Mouse (Mus musculus) hindbrain, embryonic 13.5 days (tissue): ENCODE data around the gene Ubxn1. TPM values are rescaled to one million over a fixed set of nuclear protein-coding genes. Genes with fewer than 3 reads are reported as not detected.

Source experiments
- ATAC-seq: fragments of 200-750 bp; cut with Nextera tagmentation; 2 replicates; pipeline ENCODE4 v1.8.0; 2017; ENCODE audit warnings: moderate TSS enrichment; ENCODE audit not compliant: low FRiP score
- H3K27ac ChIP-seq: fragments of 300-500 bp; sonication (generic); 2 replicates; pipeline ENCODE4 v1.5.1; 2015; ENCODE audit warnings: inconsistent platforms, mild to moderate bottlenecking, moderate library complexity
- H3K27me3 ChIP-seq: fragments of 300-500 bp; sonication (generic); 2 replicates; pipeline ENCODE4 v1.6.1; 2015; ENCODE audit warnings: mild to moderate bottlenecking, inconsistent platforms
- H3K36me3 ChIP-seq: fragments of 300-500 bp; sonication (generic); 2 replicates; pipeline ENCODE4 v1.6.1; 2015; ENCODE audit warnings: mild to moderate bottlenecking, inconsistent platforms
- H3K4me1 ChIP-seq: fragments of 300-500 bp; sonication (generic); replicated peaks from 2 replicates; pipeline ENCODE4 v1.6.1; 2015; ENCODE audit warnings: inconsistent platforms
- H3K4me2 ChIP-seq: fragments of 300-500 bp; sonication (generic); 2 replicates; pipeline ENCODE4 v1.6.1; 2015; ENCODE audit warnings: inconsistent platforms, mild to moderate bottlenecking, moderate library complexity
- H3K4me3 ChIP-seq: fragments of 300-500 bp; sonication (generic); 2 replicates; pipeline ENCODE4 v1.5.1; 2015; ENCODE audit warnings: mild to moderate bottlenecking, inconsistent platforms
- H3K9ac ChIP-seq: fragments of 300-500 bp; sonication (generic); 2 replicates; pipeline ENCODE4 v1.6.1; 2015; ENCODE audit warnings: mild to moderate bottlenecking, inconsistent platforms
- H3K9me3 ChIP-seq: fragments of 300-500 bp; sonication (generic); 2 replicates; pipeline ENCODE4 v1.6.1; 2016; ENCODE audit warnings: inconsistent platforms
- WGBS: fragments of 180-500 bp; shearing (Covaris S2); methylation state at CpG from one replicate; pipeline ENCODE4 v1.1.7; 2015; 5-methylcytosine and 5-hydroxymethylcytosine counted together
- polyA plus RNA-seq: library from polyadenylated mRNA; unstranded; fragments of >200 nt; fragmentation: Nextera tagmentation; extraction: Ambion mirVana; gene quantifications from 2 replicates; pipeline ENCODE4 v1.2.1, GENCODE M21; 2015

Gene Ubxn1
- polyA plus RNA-seq, 1 experiment from 2014 or later: 162 TPM

DNA sequence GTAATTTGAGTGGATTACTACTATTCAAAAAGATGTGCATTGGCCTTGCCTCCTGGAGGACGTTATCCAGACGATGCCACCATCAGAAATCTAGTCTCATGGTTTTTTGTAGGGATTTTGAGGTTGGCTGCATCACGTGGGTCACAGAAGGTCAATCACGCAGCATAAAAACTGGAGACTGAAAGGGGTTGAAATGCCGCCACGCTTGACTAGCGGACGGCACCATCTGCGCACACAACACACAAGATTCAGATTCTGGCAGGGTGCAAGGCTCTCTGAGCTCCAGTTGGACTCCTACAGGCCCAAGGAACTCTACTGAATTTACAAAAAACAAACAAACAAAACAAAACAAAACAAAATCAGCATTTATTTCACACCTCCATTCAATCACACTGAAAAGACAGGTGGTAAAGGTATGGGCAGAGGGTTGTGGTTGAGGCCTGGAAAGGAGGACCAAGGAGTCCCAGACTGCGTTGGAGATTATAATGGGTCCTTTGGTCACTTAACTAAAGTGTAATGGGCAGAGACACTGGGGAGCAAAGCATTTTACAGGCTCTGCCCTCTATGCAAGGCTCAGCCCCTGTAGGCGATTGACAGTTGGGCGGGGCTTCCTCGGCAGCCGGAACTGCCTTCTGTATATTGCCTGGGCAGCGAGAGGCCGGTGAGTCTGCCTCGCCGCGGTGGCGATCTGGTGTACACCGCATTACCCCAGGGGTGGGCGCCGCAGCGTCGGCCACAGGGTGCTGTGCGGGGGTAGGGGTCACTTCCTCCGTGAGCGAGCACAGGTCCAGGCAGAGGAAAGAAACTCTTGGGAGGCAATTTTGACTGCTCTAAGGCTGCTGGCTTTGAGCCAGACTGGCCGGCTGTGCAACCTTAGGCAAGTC lies 31.1 kb upstream of the Ubxn1 start:
- Histone ChIP-seq H3K4me3 (peak overlapping the region; percentile 74), H3K9ac (peak overlapping the region; percentile 94), H3K27me3 (no peaks in the 10 kb centered on the region), H3K4me2 (peak overlapping the region; percentile 81), H3K36me3 (peaks cover 30% of the 10 kb centered on the region), H3K4me1 (peaks cover 45% of the 10 kb centered on the region), H3K27ac (peak overlapping the region; percentile 99), H3K9me3 (no peaks in the 10 kb centered on the region)
- ATAC-seq: peak; percentile 7; the same call in 1 of the 2 replicates
- 12% methylated on average over 29 of the region's 29 CpGs for WGBS

DNA sequence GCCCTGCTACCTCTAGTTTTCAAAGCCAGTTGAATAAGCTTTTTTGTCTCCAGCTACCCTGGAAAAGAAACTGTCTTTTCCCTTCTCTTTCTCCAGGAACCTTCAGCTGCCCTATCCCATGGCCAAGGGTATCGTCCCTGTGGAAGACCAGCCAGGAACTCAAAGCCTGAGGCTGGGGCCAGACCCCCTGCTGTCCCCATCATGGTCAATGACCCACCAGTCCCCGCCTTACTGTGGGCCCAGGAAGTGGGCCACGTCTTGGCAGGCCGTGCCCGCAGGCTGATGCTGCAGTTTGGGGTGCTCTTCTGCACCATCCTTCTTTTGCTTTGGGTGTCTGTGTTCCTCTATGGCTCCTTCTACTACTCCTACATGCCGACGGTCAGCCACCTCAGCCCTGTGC lies 30.3 kb upstream of the Ubxn1 start:
- Histone ChIP-seq H3K9ac (peak overlapping the region; percentile 94), H3K9me3 (no peaks in the 10 kb centered on the region), H3K4me2 (peak overlapping the region; percentile 81), H3K27ac (peak overlapping the region; percentile 99), H3K36me3 (peaks cover 31% of the 10 kb centered on the region), H3K27me3 (no peaks in the 10 kb centered on the region), H3K4me1 (peaks cover 45% of the 10 kb centered on the region), H3K4me3 (peak overlapping the region; percentile 74)
- 93% methylated on average over 7 of the region's 7 CpGs for WGBS
- no peak for ATAC-seq

DNA sequence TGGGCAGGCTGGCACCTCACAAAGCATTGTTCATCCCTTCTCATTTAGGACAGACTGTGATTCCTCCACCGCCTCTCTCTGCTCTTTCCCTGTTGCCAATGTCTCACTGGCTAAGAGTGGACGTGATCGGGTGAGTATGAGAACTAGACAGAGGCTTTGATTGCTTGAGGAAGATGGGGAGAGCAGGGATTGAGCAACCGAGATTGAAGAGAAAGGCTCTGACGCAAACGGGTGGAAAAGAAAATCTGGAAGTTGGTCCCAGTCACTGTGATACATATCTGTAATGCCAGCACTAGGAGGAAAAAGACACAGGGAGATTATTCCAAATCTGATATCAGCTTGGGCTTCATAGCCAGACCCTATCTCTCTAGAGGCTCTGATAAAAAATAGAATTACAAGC lies 28.3 kb upstream of the Ubxn1 start:
- no peak overlapping the region for H3K4me2 ChIP-seq
- peaks cover 34% of the 10 kb centered on the region for H3K4me1 ChIP-seq
- H3K4me3 ChIP-seq: no peak overlapping the region
- 89% methylated on average over 6 of the region's 6 CpGs for WGBS
- H3K9ac ChIP-seq: no peak overlapping the region
- H3K27me3 ChIP-seq: no peaks in the 10 kb centered on the region
- H3K27ac ChIP-seq: no peak overlapping the region
- no peaks in the 10 kb centered on the region for H3K9me3 ChIP-seq
- no peak for ATAC-seq
- peaks cover 47% of the 10 kb centered on the region for H3K36me3 ChIP-seq

DNA sequence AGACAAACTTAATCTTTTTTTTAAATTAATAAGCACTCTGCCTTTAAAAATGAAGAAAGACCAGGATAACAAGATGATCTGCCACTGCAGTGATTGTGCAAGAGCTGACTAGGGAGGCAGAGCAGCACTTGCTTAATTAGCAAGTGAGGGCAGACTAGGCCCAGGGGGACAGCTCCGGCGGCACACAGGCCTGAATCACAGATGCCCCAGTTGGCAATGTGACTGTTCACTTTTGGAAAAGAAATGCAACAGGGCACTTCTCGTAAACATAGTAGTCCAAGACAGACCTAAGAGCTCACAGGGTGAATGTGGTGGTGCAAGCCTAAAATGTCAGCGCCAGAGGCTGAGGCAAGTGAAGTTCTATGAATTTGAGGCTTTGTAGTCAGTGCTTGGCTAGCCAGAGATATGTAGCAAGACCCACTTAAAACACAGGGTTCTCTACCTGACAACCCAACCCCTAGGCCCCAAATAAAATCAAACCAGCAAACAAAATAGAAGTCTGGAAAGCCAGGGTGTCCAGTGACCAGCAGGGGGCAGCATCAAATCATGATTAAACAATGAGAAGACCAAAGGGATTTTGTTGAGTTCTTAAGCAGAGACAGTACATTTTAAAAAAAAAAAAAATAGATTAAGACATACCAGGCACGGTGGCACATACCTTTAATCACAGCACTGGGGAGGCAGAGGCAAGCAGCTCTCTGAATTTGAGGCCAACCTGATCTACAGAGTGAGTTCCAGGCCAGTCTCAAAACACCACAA lies 26.7 kb upstream of the Ubxn1 start:
- Histone ChIP-seq H3K4me3 (no peak overlapping the region), H3K27me3 (no peaks in the 10 kb centered on the region), H3K4me2 (no peak overlapping the region), H3K36me3 (peaks cover 61% of the 10 kb centered on the region), H3K9me3 (no peaks in the 10 kb centered on the region), H3K27ac (no peak overlapping the region), H3K4me1 (peaks cover 21% of the 10 kb centered on the region), H3K9ac (no peak overlapping the region)
- ATAC-seq: no peak
- WGBS: 59% methylated on average over 5 of the region's 5 CpGs

- no peak for ATAC-seq
- Histone ChIP-seq H3K27ac (no peak overlapping the region), H3K27me3 (no peaks in the 10 kb centered on the region), H3K9me3 (no peaks in the 10 kb centered on the region), H3K4me2 (no peak overlapping the region), H3K36me3 (peaks cover 49% of the 10 kb centered on the region), H3K9ac (no peak overlapping the region), H3K4me1 (peaks cover 5% of the 10 kb centered on the region; the same call in 1 of the 2 replicates), H3K4me3 (no peak overlapping the region)
- WGBS: 85% methylated on average over 5 of the region's 5 CpGs
These were observed 22.9 kb upstream of the Ubxn1 start for GRCm38 (mm10) chr19:8848356-8848755.

- H3K9ac ChIP-seq: peak within 1 kb of the TSS; percentile 43; the same call in 1 of the 2 replicates
- 0 out of 2 replicates have a peak within 1 kb of the TSS, but pooled peaks have one; percentile 23 for H3K27ac ChIP-seq
- WGBS: 35% methylated on average over 7 of the region's 7 CpGs
- no peaks in the 10 kb centered on the region for H3K9me3 ChIP-seq
- H3K4me2 ChIP-seq: no peak within 1 kb of the TSS
- H3K4me3 ChIP-seq: no peak within 1 kb of the TSS
- peaks cover 5% of the 10 kb centered on the region; the same call in 1 of the 2 replicates for H3K4me1 ChIP-seq
- peaks cover 40% of the 10 kb centered on the region for H3K36me3 ChIP-seq
- H3K27me3 ChIP-seq: no peaks in the 10 kb centered on the region
- ATAC-seq: no peak
These were observed 20.8 kb upstream of the Ubxn1 start, which contains the start of gene Lrrn4cl for GRCm38 (mm10) chr19:8850402-8850901. Gene Lrrn4cl, plus strand, starts transcription at chr19:8850768.

- whole genome bisulfite sequencing: 58% methylated on average over 7 of the region's 7 CpGs
- ATAC-seq: no peak
- Histone ChIP-seq H3K4me2 (no peak overlapping the region), H3K4me1 (peaks cover 5% of the 10 kb centered on the region; the same call in 1 of the 2 replicates), H3K4me3 (no peak overlapping the region), H3K27me3 (no peaks in the 10 kb centered on the region), H3K36me3 (peaks cover 28% of the 10 kb centered on the region), H3K27ac (no peak overlapping the region), H3K9me3 (no peaks in the 10 kb centered on the region), H3K9ac (peak overlapping the region; percentile 19; the same call in 1 of the 2 replicates)
These were observed 19.7 kb upstream of the Ubxn1 start for GRCm38 (mm10) chr19:8851639-8852038.

GRCm38 (mm10) chr19:8852236-8852928 lies 18.9 kb upstream of the Ubxn1 start:
- Histone ChIP-seq H3K27me3 (no peaks in the 10 kb centered on the region), H3K9me3 (no peaks in the 10 kb centered on the region), H3K4me2 (no peak overlapping the region), H3K9ac (peak overlapping the region; percentile 19; the same call in 1 of the 2 replicates), H3K4me3 (no peak overlapping the region), H3K36me3 (peaks cover 20% of the 10 kb centered on the region), H3K27ac (no peak overlapping the region), H3K4me1 (peaks cover 5% of the 10 kb centered on the region; the same call in 1 of the 2 replicates)
- WGBS: 62% methylated on average over 10 of the region's 10 CpGs
- no peak for ATAC-seq

- 86% methylated on average over 3 of the region's 3 CpGs for WGBS
These were observed 18.2 kb upstream of the Ubxn1 start for GRCm38 (mm10) chr19:8853117-8853516.

DNA sequence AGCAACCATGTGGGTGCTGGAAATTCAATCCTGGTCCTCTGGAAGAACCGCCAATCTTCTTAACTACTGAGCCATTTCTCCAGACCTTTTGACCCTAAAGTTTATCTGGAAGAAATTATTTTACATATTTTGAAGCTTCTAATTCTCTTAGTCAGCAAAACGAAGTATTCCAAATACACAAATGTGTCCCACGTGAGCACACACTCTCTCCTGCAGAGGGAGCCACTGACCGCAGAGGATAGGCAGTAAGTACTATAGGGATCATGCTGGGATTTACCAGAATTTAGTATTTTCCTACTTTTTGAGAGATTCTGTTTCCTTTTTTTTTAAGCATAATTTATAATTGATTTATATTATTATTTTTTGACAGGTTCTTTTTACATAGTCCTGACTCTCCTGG lies 13.6 kb upstream of the Ubxn1 start:
- no peak overlapping the region for H3K9ac ChIP-seq
- H3K27me3 ChIP-seq: no peaks in the 10 kb centered on the region
- no peaks in the 10 kb centered on the region for H3K36me3 ChIP-seq
- no peaks in the 10 kb centered on the region for H3K4me1 ChIP-seq
- no peaks in the 10 kb centered on the region for H3K9me3 ChIP-seq
- no peak overlapping the region for H3K4me2 ChIP-seq
- no peak overlapping the region for H3K27ac ChIP-seq
- WGBS: 42% methylated on average over 4 of the region's 4 CpGs
- H3K4me3 ChIP-seq: no peak overlapping the region
- ATAC-seq: no peak

More at GRCm38 (mm10) chr19:8853117-8853516, 18.2 kb upstream of the Ubxn1 start:
- H3K9me3 ChIP-seq: no peaks in the 10 kb centered on the region
- H3K9ac ChIP-seq: no peak overlapping the region
- peaks cover 13% of the 10 kb centered on the region for H3K36me3 ChIP-seq
- H3K4me3 ChIP-seq: no peak overlapping the region
- peaks cover 5% of the 10 kb centered on the region; the same call in 1 of the 2 replicates for H3K4me1 ChIP-seq
- H3K27ac ChIP-seq: no peak overlapping the region
- no peak for ATAC-seq
- no peak overlapping the region for H3K4me2 ChIP-seq
- no peaks in the 10 kb centered on the region for H3K27me3 ChIP-seq

DNA sequence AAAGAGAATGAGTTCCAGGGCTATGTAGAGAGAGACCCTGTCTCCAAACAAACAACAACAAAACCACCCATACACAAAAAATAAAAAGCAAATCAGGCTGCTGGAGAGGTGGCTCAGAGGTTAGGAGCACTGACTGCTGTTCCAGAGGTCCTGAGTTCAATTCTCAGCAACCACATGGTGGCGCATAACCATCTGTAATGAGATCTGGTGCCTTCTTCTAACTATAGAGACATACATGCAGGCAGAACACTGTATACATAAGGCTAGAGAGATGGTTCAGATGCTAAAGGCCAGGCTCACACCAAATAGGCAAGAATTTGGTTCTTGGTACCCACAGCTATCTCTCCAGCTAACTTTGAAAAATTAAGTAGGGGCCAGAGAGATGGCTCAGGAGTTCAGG lies 12.3 kb upstream of the Ubxn1 start:
- Histone ChIP-seq H3K4me3 (no peak overlapping the region), H3K9me3 (no peaks in the 10 kb centered on the region), H3K9ac (no peak overlapping the region), H3K4me2 (no peak overlapping the region), H3K27ac (no peak overlapping the region), H3K36me3 (no peaks in the 10 kb centered on the region), H3K27me3 (no peaks in the 10 kb centered on the region), H3K4me1 (no peaks in the 10 kb centered on the region)
- no peak for ATAC-seq
- WGBS: 22% methylated on average over 1 of the region's 1 CpGs
